Mouse (Mus musculus): ENCODE results near the gene Tmem135.
A peak's percentile ranks its signal among the peaks of the same experiment; 100 is the strongest.

Gene Tmem135

DNA sequence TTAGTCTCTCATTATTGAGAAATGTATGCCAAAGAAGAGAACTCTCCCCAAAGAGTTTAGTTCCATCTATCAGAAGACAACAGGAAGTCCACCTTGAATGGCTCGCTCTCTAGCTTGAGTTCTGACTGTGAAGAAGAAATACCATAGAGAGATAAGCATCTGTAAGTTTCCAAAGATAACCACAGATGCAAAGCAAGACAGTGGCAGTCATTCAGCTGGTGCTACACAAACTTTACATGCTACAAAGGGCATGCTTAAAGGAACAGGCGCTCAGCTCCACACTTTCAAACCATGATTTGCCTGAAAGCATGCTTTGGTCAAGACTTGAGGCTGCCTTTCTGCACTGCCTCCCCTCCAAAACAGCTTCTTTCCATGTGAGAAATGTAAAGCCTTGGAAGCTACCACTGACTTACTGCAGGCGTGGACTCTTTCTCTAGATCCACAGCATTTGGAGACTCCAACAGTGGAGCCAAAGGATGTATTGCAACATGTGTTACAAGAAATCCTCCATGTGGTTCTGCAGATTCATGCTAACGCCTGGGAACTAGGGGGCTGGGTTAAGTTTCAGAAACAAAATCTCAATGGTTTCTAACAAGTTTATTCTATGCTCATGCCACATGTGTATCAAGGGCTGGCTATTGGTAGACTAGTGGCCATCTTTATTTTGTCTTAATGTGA is 232.1 kb downstream of the Tmem135 start:
- no peak for DNase-seq

DNA sequence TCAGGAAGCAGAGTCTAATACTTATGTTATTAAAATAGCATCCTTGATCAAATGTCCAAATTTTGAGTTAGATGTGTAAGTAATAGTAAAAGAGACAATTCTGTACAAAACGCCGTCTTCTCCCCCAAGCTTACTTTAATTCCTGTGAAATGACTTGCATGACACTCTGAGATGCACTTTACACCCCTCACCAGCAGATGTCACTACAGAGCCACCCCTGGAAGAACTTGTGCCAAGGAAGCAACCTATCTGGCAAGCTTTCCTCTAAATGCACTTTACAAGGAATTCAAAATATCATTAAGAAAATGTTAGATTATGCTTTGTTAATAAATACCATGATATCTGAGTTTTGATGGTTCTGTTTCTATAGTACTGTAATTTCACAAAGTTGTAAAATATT is 235.4 kb downstream of the Tmem135 start:
- peak; percentile 59 to 67 for DNase-seq

DNA sequence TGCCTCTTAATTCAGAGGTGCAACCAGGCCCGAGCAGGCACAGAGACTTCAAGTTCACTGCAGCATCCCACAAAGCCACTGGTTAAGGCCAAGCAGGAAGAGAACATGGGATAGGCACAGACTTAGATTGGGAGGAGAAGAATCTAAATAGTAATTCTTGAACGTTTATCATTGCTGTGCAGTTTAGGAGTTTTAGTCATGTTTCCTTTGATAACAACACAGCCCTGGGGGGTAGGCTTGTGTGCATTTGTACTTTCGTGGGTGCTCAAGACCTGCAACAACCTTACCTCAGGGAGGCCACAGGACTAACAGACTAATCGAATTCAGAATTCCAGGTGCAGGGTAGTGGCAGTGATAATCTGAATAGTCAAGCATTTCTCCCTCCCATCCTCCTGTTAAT is 238.5 kb downstream of the Tmem135 start:
- no peak for DNase-seq

DNA sequence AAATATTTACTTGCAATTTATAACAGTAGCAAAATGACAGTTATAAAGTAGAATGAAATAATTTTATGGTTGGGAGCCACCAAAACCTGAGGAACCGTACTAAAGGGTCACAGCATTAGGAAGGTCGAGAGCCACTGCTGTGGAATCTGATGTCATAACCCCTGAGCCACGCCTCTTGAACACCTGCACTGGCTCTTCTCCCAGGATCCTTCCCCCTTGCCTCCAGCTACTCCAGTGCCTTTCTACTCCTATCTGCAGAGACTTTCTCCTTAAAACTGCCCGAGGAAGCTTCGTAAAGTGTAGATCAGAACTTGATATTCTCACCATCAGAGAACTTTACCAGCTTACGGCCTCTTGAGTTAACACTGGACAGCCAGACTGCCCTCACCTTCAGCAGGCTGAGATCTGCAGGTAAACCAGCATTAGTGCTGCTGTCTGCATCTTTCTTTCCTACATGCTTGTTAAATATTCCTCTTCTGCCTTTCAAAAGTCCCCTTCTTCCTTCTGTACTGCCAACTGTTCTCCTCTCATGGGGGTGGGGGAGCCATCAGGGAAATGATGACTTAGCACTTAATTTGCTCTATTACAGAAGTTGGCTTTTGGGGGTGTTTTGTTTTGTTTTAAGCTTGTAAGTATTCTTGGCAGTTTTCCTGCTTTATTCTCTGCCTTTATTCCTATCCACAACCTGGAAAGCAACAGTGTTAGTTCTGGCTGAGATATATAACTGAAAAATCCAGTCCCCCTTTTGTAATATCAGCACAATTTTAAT is 242.2 kb downstream of the Tmem135 start:
- DNase-seq, result no peak

DNA sequence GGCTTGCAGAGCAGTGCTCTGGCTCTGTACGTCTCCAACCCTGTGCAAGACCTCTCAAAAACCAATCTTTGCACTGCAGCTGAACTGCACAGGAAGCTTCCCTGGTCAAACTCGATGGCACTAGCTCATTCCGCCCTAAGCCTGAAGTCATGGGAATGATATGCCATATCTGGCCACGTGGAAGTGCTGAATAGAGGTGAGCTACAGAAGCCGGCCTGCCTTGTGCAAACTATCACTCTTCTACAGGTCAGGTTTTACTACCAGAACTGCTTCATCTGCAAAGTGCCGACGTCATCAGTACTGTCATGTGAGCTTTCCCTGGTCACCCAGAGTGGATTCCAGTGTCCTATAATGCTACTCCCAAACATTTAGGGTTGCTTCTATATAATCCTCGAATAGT is 246.7 kb downstream of the Tmem135 start:
- DNase-seq, result no peak

DNA sequence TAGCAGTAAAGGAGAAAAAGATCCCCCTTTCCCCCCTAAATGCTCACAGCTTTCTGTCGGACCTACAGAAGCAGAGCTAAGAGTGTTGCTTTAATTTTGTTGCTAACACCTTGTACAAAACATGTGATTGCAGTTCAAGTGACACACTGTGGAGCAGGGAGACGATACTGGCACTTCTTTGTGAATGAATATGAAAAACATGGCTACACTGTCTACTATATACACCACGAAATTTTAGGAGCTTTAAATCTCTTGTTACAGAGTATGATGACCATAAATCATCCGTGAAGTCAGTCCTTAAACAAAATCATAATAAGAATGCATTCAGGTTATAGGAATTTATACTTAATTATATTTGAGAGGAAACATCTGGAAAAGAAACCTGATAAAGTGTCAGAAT is 247.4 kb downstream of the Tmem135 start:
- no peak for DNase-seq

DNA sequence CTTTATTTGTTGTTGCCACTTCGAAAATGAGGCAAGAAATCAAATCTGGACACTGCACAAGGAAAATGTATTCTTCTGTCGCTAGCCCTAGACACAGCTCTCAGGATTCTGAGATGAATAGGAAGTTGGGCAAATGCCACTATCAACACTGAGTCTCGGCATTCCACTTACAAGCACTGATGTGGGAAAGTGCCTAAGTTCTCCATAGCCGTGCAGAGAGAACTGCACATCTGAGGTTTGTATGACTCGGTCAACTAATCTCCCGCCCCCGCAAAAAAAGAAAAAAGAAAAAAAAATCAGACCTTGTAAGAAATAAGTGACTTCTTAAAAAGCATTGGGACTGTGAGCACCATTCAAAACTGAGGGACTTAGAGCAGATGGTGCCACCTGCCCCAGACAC is 248.3 kb downstream of the Tmem135 start:
- DNase-seq, result no peak

DNA sequence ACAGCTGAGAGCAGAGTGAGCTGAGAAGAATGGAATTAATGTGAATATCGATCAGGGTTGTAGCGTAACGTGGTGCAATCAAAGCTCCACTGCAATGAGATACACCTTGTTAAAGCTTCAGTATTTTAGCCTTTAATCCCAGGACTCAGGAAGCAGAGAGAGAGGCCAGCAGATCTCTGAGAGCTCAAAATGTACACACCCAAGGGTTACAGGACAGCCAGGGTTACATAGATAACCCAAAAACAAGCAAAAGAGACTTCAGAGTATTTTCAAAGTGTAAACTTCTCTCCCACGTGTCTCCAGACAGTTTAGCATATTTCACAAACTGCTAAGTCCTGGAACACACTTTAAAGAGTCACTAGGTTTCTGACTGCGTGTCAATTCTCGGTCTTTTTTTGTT is 248.8 kb downstream of the Tmem135 start:
- DNase-seq, result no peak

DNA sequence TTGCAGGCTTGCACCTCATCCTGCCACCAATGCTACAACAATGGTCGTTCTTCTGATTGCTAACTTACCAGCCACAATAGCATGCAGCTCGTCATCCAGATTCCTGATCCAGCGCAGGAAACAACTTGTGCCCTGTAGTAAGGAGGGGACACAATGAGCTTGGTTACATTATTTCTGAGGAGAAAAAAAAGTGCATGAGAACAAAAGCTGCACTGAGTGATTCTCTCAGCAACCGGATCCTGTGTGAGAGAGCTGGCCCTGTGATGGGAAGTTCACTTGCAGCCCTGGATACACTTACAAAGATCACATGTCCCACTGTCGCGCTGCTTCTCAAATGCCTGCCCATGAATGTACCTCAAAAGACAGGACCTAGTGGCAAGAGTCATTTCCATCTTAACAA is 252.7 kb downstream of the Tmem135 start:
- no peak for DNase-seq

DNA sequence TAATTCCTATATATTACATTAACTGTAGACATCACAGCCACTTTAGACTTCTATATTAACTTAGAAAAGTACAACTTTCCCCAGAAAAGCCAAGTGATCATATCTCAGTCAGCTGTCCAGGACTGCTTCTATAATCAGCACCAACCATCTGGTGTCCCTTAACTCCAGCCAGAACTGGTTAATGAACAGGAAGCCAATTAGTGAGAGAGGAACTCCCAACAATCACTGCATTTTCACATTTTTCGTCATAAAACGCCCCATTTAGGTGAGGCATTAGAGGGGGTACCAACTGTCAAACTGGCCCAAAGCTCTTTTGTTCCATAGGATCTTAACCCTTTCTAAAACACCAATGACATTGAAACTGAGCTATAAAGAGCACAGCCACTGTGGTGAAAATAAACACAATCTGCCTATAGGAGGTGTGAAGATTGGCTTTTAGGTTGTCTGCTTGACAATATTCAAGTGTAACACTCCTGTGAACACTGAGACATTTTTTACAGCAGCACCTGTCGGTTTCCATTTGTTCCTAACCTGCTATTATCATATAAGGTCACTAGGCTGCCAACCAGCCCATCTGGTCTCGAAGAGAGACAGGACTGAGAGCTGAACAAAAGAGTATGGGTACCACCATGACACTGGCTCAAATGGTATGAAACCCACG is 263.3 kb downstream of the Tmem135 start:
- DNase-seq, result no peak

DNA sequence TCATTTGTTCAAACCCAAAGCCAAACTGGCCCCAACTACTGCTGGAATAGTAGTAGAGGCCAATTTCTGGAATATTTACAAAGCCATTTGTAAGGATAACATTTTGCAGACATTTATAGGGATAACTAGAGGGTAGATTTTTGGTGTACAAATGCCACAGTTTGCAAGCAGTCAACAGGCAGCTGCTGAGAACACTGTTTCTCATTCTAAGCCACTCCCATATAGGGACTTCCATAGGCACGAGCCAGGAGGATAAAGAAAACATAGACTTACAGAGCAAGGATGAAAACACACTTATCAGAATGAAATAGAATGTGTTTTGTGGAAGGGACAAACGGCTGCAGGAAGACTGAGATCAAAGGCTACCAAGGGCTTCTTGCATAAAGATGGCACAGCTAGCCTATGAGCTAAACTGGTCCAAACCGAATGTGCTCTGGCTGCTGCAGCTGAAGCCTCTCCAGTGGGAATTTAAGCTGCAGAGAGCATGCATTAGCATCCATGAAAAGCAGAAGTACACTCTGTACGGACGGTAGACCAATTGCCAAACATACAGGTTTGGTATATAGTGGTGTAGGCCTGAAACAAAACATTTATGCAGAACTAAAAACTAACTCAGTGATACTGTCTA is 269.0 kb downstream of the Tmem135 start:
- no peak for DNase-seq

DNA sequence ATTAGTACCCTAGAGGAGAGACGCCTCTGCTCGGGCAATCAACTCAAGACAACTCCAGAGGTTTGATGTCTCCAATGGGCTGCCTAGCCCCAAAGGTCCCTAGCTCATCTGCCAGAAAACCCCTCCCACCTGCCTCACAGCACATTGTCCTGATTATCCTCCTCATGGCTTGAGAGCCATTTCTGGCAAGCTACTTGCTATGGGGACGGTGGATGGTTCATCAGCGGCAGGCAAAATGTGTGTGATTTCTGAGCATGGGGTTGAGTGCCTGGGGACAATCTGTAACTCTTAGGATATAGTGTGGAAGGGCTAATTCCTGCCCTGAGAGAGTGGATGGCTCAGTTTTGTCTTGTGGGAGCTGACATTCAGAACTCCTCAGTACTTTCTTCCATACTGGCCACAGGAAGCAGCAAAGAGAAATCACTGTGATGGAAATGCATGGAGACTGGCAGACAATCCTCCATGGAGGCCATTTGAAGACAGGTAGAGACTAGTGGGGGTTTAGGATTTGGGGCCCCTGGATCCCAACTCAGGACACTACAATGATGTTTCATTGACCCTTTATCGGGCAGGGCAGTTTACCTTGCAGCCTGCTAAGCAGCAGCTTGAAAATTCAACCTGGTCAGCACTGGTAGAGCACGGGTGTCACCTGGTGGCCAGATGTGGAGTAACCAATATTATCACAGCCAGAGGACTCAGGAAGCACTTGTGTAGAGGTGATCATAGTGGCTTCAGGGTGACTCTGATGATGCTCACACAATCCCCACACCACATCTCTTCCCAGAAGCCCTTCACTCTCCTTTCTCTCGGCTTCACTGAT is 277.7 kb downstream of the Tmem135 start:
- DNase-seq, result peak; percentile 22 to 46

DNA sequence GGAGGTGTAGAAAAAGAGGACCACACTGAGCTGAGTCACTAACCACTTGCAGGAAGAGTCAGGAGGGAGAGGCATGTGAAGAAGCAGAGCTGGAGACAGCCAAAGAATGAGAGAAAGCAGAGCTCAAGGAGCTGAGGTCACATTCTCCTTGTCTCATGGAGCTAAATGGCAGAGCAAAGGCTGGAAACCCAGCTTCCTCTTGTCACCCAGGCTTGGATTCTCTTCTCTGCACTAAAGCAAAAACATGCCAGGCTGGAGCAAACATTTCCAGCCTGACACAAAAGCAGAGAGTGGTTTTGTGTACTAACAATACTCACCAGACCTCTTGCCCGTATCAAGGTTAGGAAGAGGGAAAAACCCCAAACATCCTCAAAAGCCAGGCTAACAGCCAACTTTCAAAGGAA is 287.8 kb downstream of the Tmem135 start:
- no peak for DNase-seq

DNA sequence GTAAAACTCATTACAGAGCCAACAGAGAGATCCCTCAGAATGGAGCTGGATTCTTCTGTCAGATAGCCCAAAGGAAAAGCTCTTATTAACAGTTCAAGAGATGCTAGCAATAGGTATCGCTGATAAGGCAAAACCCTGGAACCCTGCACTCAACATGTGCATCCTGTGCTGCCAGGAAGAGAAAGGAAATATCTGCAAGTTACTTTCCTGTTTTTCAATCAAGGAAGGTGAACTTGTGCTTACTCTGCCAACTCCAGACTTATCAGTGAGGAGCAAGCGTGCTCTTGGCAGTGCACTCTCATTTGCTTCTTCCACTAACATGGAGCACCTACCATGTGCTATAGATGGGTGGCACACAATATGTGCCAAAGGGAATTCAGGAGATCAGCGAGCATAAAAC is 288.4 kb downstream of the Tmem135 start:
- DNase-seq, result no peak

DNA sequence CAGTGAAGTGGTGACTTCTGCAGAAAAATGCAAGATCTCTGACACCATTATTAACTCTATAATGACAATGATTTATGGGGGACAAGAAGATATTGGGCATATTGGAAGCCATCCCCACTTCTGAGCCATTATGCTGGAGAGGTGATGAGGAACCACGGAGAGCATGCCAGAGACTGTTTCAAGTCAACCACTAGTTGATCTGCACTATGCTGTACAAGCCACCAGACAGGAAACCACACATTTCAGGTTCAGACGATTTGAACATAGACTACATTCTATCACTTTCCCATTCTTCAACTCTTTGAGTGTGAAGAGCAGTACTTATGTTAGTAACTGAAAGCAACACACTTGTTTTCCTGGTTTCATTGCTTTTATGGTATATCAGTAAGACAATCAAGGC is 297.6 kb downstream of the Tmem135 start:
- DNase-seq, result no peak

DNA sequence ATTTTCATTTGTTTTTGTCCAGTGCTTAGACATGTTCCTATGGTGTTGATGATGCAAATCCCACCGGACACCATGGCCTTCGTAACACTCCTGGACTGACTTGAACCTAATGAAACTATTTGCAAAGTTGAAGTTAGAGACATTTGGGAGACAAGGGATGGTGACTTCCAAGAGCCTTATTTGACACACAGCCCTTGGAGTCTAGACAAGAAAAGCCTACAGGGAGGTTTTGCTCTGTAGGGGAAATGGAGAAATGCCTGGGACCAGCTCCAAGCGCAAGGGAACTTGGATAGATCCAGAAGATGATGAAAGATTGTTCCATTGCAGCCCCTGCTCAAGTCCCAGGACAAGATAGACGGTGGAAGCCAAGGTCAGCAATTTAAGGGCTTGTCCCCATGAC is 304.3 kb downstream of the Tmem135 start:
- no peak for DNase-seq

All from thymus, postnatal 36 days (tissue).